Mouse (Mus musculus): ENCODE results near the gene Fndc9. TPM values are rescaled to one million over a fixed set of nuclear protein-coding genes. Genes with fewer than 3 reads are reported as not detected.

The Fndc9 gene
- total RNA-seq, 1 experiment: 0.67 TPM

GRCm38 (mm10) chr11:46262854-46263253, 27.5 kb downstream of the Fndc9 start:
- Histone ChIP-seq H3K9me3 (ENCODE audit: control insufficient read depth, insufficient read depth, low read depth, low read length) (no peaks in the 10 kb centered on the region), H3K4me1 (ENCODE audit: control insufficient read depth in 2 of 2, insufficient read depth in 2 of 2, low read length in 2 of 2, poor library complexity in 1 of 2) (no peaks in the 10 kb centered on the region), H3K36me3 (ENCODE audit: control insufficient read depth, insufficient read depth, low read length, poor library complexity, severe bottlenecking) (peaks cover 6% of the 10 kb centered on the region; the same call in 1 of the 2 replicates), H3K9ac (ENCODE audit: insufficient read depth, low read depth, low read length, poor library complexity, severe bottlenecking) (no peak overlapping the region), H3K4me3 (ENCODE audit: insufficient read depth in 1 of 2, low read depth in 1 of 2, low read length in 2 of 2, poor library complexity in 1 of 2, severe bottlenecking in 1 of 2) (no peak overlapping the region), H3K27ac (ENCODE audit: insufficient read depth, low read depth, low read length, poor library complexity, severe bottlenecking) (no peak overlapping the region)
- DNase-seq (ENCODE audit: low read depth, low spot score): no peak
- in situ Hi-C loops (cut with MboI; ENCODE audit: low sequenced_read_pairs in 2 of 2, unreplicated experiment in 2 of 2): no loop called here
- TF ChIP-seq ZC3H11A (IDR thresholded peaks at IDR 0.05; ENCODE audit: borderline replicate concordance, low read depth, low read length): no peak
- TF ChIP-seq HCFC1 (IDR thresholded peaks at IDR 0.05; ENCODE audit: borderline replicate concordance, insufficient read depth, low read length): no peak
- no peak for TF ChIP-seq ZNF384 (IDR thresholded peaks at IDR 0.05; ENCODE audit: low read depth, low read length)
- no peak for TF ChIP-seq MAFK (IDR thresholded peaks at IDR 0.05; ENCODE audit: insufficient read depth, low read depth, low read length)
- no peak for TF ChIP-seq CHD2 (IDR thresholded peaks at IDR 0.05; ENCODE audit: low read depth, low read length)

- in situ Hi-C loops (cut with MboI; ENCODE audit: low sequenced_read_pairs in 2 of 2, unreplicated experiment in 2 of 2): no loop called here
- no peak for DNase-seq (ENCODE audit: low read depth, low spot score)
- Histone ChIP-seq H3K9ac (ENCODE audit: insufficient read depth, low read depth, low read length, poor library complexity, severe bottlenecking) (no peak overlapping the region), H3K4me3 (ENCODE audit: insufficient read depth in 1 of 2, low read depth in 1 of 2, low read length in 2 of 2, poor library complexity in 1 of 2, severe bottlenecking in 1 of 2) (no peak overlapping the region), H3K4me1 (ENCODE audit: control insufficient read depth in 2 of 2, insufficient read depth in 2 of 2, low read length in 2 of 2, poor library complexity in 1 of 2) (no peaks in the 10 kb centered on the region), H3K9me3 (ENCODE audit: control insufficient read depth, insufficient read depth, low read depth, low read length) (no peaks in the 10 kb centered on the region), H3K36me3 (ENCODE audit: control insufficient read depth, insufficient read depth, low read length, poor library complexity, severe bottlenecking) (peaks cover 5% of the 10 kb centered on the region; the same call in 1 of the 2 replicates), H3K27ac (ENCODE audit: insufficient read depth, low read depth, low read length, poor library complexity, severe bottlenecking) (no peak overlapping the region)
- TF ChIP-seq ZNF384 (IDR thresholded peaks at IDR 0.05; ENCODE audit: low read depth, low read length): no peak
- TF ChIP-seq ZC3H11A (IDR thresholded peaks at IDR 0.05; ENCODE audit: borderline replicate concordance, low read depth, low read length): no peak
Measured at GRCm38 (mm10) chr11:46263291-46263690, 28.0 kb downstream of the Fndc9 start.

GRCm38 (mm10) chr11:46264584-46264983, 29.3 kb downstream of the Fndc9 start:
- Histone ChIP-seq H3K36me3 (ENCODE audit: control insufficient read depth, insufficient read depth, low read length, poor library complexity, severe bottlenecking) (peaks cover 5% of the 10 kb centered on the region; the same call in 1 of the 2 replicates), H3K9ac (ENCODE audit: insufficient read depth, low read depth, low read length, poor library complexity, severe bottlenecking) (no peak overlapping the region), H3K27ac (ENCODE audit: insufficient read depth, low read depth, low read length, poor library complexity, severe bottlenecking) (no peak overlapping the region), H3K4me1 (ENCODE audit: control insufficient read depth in 2 of 2, insufficient read depth in 2 of 2, low read length in 2 of 2, poor library complexity in 1 of 2) (no peaks in the 10 kb centered on the region), H3K9me3 (ENCODE audit: control insufficient read depth, insufficient read depth, low read depth, low read length) (no peaks in the 10 kb centered on the region), H3K4me3 (ENCODE audit: insufficient read depth in 1 of 2, low read depth in 1 of 2, low read length in 2 of 2, poor library complexity in 1 of 2, severe bottlenecking in 1 of 2) (no peak overlapping the region)
- no peak for DNase-seq (ENCODE audit: low read depth, low spot score)
- in situ Hi-C loops (cut with MboI; ENCODE audit: low sequenced_read_pairs in 2 of 2, unreplicated experiment in 2 of 2): no loop called here
- TF ChIP-seq HCFC1 (IDR thresholded peaks at IDR 0.05; ENCODE audit: borderline replicate concordance, insufficient read depth, low read length): no peak
- no peak for TF ChIP-seq ZC3H11A (IDR thresholded peaks at IDR 0.05; ENCODE audit: borderline replicate concordance, low read depth, low read length)
- TF ChIP-seq ZNF384 (IDR thresholded peaks at IDR 0.05; ENCODE audit: low read depth, low read length): no peak
- TF ChIP-seq CHD2 (IDR thresholded peaks at IDR 0.05; ENCODE audit: low read depth, low read length): no peak
- TF ChIP-seq MAFK (IDR thresholded peaks at IDR 0.05; ENCODE audit: insufficient read depth, low read depth, low read length): no peak

- no peak for TF ChIP-seq HCFC1 (IDR thresholded peaks at IDR 0.05; ENCODE audit: borderline replicate concordance, insufficient read depth, low read length)
- TF ChIP-seq MAFK (IDR thresholded peaks at IDR 0.05; ENCODE audit: insufficient read depth, low read depth, low read length): no peak
- TF ChIP-seq ZNF384 (IDR thresholded peaks at IDR 0.05; ENCODE audit: low read depth, low read length): no peak
- TF ChIP-seq CHD2 (IDR thresholded peaks at IDR 0.05; ENCODE audit: low read depth, low read length): no peak
- TF ChIP-seq ZC3H11A (IDR thresholded peaks at IDR 0.05; ENCODE audit: borderline replicate concordance, low read depth, low read length): no peak
- no peak overlapping the region for H3K4me3 ChIP-seq (ENCODE audit: insufficient read depth in 1 of 2, low read depth in 1 of 2, low read length in 2 of 2, poor library complexity in 1 of 2, severe bottlenecking in 1 of 2)
- H3K36me3 ChIP-seq (ENCODE audit: control insufficient read depth, insufficient read depth, low read length, poor library complexity, severe bottlenecking): peaks cover 5% of the 10 kb centered on the region; the same call in 1 of the 2 replicates
- no peak overlapping the region for H3K9ac ChIP-seq (ENCODE audit: insufficient read depth, low read depth, low read length, poor library complexity, severe bottlenecking)
- no peak overlapping the region for H3K27ac ChIP-seq (ENCODE audit: insufficient read depth, low read depth, low read length, poor library complexity, severe bottlenecking)
- no peaks in the 10 kb centered on the region for H3K9me3 ChIP-seq (ENCODE audit: control insufficient read depth, insufficient read depth, low read depth, low read length)
- DNase-seq (ENCODE audit: low read depth, low spot score): no peak
- no peaks in the 10 kb centered on the region for H3K4me1 ChIP-seq (ENCODE audit: control insufficient read depth in 2 of 2, insufficient read depth in 2 of 2, low read length in 2 of 2, poor library complexity in 1 of 2)
- in situ Hi-C loops (cut with MboI; ENCODE audit: low sequenced_read_pairs in 2 of 2, unreplicated experiment in 2 of 2): no loop called here
Measured at GRCm38 (mm10) chr11:46265031-46265786, 29.9 kb downstream of the Fndc9 start.
